Mouse (Mus musculus): Measurements from ENCODE around the gene Arhgap29. TPM values are rescaled to one million over a fixed set of nuclear protein-coding genes. Genes with fewer than 3 reads are reported as not detected.

Arhgap29 gene
- polyA plus RNA-seq, 1 experiment from 2014 or later, result 55.9 TPM

- peak overlapping the region; percentile 54 for H3K27ac ChIP-seq
- H3K9ac ChIP-seq, result no peak overlapping the region
- H3K4me3 ChIP-seq, result no peak overlapping the region
- no peaks in the 10 kb centered on the region for H3K9me3 ChIP-seq
- peak; percentile 63 for ATAC-seq (ENCODE audit: borderline replicate concordance, extremely low read depth, low FRiP score, low TSS enrichment)
- H3K27me3 ChIP-seq, result peaks cover 9% of the 10 kb centered on the region
- H3K4me1 ChIP-seq, result peaks cover 50% of the 10 kb centered on the region
- peak overlapping the region; percentile 14; the same call in 1 of the 2 replicates for H3K4me2 ChIP-seq
- WGBS, result 27% methylated on average over 17 of the region's 17 CpGs
- no peaks in the 10 kb centered on the region for H3K36me3 ChIP-seq
Observed at GRCm38 (mm10) chr3:122047921-122048861, 95.8 kb downstream of the Arhgap29 start.

- H3K36me3 ChIP-seq, result no peaks in the 10 kb centered on the region
- H3K9ac ChIP-seq, result no peak overlapping the region
- H3K27me3 ChIP-seq, result peaks cover 7% of the 10 kb centered on the region
- H3K4me2 ChIP-seq, result no peak overlapping the region
- 44% methylated on average over 6 of the region's 6 CpGs for WGBS
- H3K4me1 ChIP-seq, result peaks cover 41% of the 10 kb centered on the region
- H3K4me3 ChIP-seq, result no peak overlapping the region
- no peaks in the 10 kb centered on the region for H3K9me3 ChIP-seq
- ATAC-seq (ENCODE audit: borderline replicate concordance, extremely low read depth, low FRiP score, low TSS enrichment), result no peak
- H3K27ac ChIP-seq, result no peak overlapping the region
Observed at GRCm38 (mm10) chr3:122049158-122049557, 96.8 kb downstream of the Arhgap29 start.

- 39% methylated on average over 9 of the region's 9 CpGs for WGBS
- H3K27me3 ChIP-seq, result no peaks in the 10 kb centered on the region
- H3K36me3 ChIP-seq, result no peaks in the 10 kb centered on the region
- H3K9ac ChIP-seq, result no peak overlapping the region
- H3K9me3 ChIP-seq, result no peaks in the 10 kb centered on the region
- H3K27ac ChIP-seq, result peak overlapping the region; percentile 93
- ATAC-seq (ENCODE audit: borderline replicate concordance, extremely low read depth, low FRiP score, low TSS enrichment), result peak; percentile 95
- H3K4me2 ChIP-seq, result peak overlapping the region; percentile 25; the same call in 1 of the 2 replicates
- peaks cover 12% of the 10 kb centered on the region; the same call in 1 of the 2 replicates for H3K4me1 ChIP-seq
- no peak overlapping the region for H3K4me3 ChIP-seq
Observed at GRCm38 (mm10) chr3:122058439-122059198, 106.3 kb downstream of the Arhgap29 start.

GRCm38 (mm10) chr3:122062586-122062985 lies 110.2 kb downstream of the Arhgap29 start:
- 76% methylated on average over 10 of the region's 10 CpGs for WGBS
- no peaks in the 10 kb centered on the region for H3K9me3 ChIP-seq
- H3K4me3 ChIP-seq, result no peak overlapping the region
- no peaks in the 10 kb centered on the region for H3K36me3 ChIP-seq
- peaks cover 27% of the 10 kb centered on the region for H3K4me1 ChIP-seq
- no peaks in the 10 kb centered on the region for H3K27me3 ChIP-seq
- no peak for ATAC-seq (ENCODE audit: borderline replicate concordance, extremely low read depth, low FRiP score, low TSS enrichment)
- H3K4me2 ChIP-seq, result no peak overlapping the region
- no peak overlapping the region for H3K27ac ChIP-seq
- H3K9ac ChIP-seq, result no peak overlapping the region

GRCm38 (mm10) chr3:122064556-122065410 lies 112.4 kb downstream of the Arhgap29 start:
- peak overlapping the region; percentile 34 for H3K27ac ChIP-seq
- no peaks in the 10 kb centered on the region for H3K36me3 ChIP-seq
- peaks cover 21% of the 10 kb centered on the region for H3K4me1 ChIP-seq
- peak; percentile 83 for ATAC-seq (ENCODE audit: borderline replicate concordance, extremely low read depth, low FRiP score, low TSS enrichment)
- H3K9me3 ChIP-seq, result no peaks in the 10 kb centered on the region
- H3K27me3 ChIP-seq, result no peaks in the 10 kb centered on the region
- 41% methylated on average over 13 of the region's 13 CpGs for WGBS
- no peak overlapping the region for H3K9ac ChIP-seq
- no peak overlapping the region for H3K4me3 ChIP-seq
- no peak overlapping the region for H3K4me2 ChIP-seq

Other genes with a start within 250 kb of the Arhgap29 start
- 21.7 and 26.4 TPM in 2 replicates for gene F3, start 229.0 kb upstream of the Arhgap29 start, polyA plus RNA-seq (2015; fragmentation: Nextera tagmentation; extraction: Ambion mirVana)
- gene Abcd3, start 137.2 kb upstream of the Arhgap29 start, polyA plus RNA-seq (2015; fragmentation: Nextera tagmentation; extraction: Ambion mirVana), result 75.4 and 82.5 TPM in 2 replicates
- 1.3 and 1.5 TPM in 2 replicates for gene Abca4, start 91.9 kb downstream of the Arhgap29 start, polyA plus RNA-seq (2015; fragmentation: Nextera tagmentation; extraction: Ambion mirVana)